Comparison of ENCODE assay signal across 11 mouse cellular contexts in the genomic region with DNA sequence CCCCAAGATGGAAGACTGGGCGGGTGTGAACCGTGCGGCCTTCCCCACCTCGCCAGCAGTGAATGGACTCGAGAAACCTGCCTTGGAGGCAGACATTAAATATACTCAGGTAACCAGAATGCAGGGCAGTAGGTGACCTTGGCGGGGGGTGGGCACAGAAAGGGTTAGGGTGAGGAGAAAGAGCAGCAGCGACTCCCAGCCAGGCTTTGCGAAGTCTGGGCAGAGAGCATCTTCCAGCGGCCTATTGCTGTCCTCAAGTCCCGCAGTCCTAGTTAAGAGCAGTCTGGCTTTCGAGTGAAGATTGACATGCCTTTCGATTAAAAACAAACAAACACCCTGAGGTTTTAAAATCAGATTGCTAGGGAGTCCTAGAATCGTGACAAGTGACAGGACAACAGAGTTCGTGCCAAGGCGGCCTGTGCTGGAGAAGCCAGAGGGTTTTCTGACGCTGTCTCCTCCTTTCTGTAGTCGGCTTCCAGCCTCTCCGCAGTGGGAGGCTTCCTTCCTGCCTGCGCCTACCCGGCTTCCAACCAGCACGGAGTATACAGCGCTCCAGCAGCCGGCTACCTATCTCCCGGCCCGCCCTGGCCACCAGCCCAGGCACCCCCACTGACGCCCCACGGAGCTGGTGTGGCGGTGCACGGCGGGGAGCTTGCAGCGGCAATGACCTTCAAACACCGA. TPM values are rescaled to one million over a fixed set of nuclear protein-coding genes. Genes with fewer than 3 reads are reported as not detected.
DNase-seq lines count a peak whose midpoint lies in the region; ATAC-seq and TF ChIP-seq lines count a peak whose summit lies in the region.
"Had no signal": no experiment of that assay in that cellular context is flagged by ENCODE, and none has a peak within 500 bp of the region (broad histone marks: within the 10 kb centered on the region; RNA-seq: fewer than 3 reads in every experiment).

No protein-coding gene starts in this region.

- no peak overlapping the region for H3K4me2 ChIP-seq in forebrain, embryonic 11.5 days (ENCODE audit: low read depth, low read length, severe bottlenecking)
- no peak overlapping the region for H3K4me2 ChIP-seq in forebrain, embryonic 13.5 days
- H3K4me2 ChIP-seq in lung, embryonic 15.5 days, result no peak overlapping the region
- H3K4me2 ChIP-seq in neural tube, embryonic 12.5 days (replicated peaks), result peak overlapping the region; percentile 30; the same call in 1 of the 2 replicates

- H3K27me3 ChIP-seq in forebrain, embryonic 11.5 days (ENCODE audit: control insufficient read depth, insufficient read depth, low read length), result peaks cover 87% of the 10 kb centered on the region
- H3K27me3 ChIP-seq in forebrain, embryonic 13.5 days, result peaks cover 93% of the 10 kb centered on the region
- peaks cover 92% of the 10 kb centered on the region for H3K27me3 ChIP-seq in lung, embryonic 15.5 days
- H3K27me3 ChIP-seq in neural tube, embryonic 12.5 days (replicated peaks), result peaks cover 91% of the 10 kb centered on the region

- TF ChIP-seq CTCF in embryonic fibroblast, embryonic 13.5 days (IDR thresholded peaks at IDR 0.05; ENCODE audit: borderline replicate concordance, insufficient read depth, low read length), result no peak

- no peak overlapping the region for H3K27ac ChIP-seq in forebrain, embryonic 11.5 days (ENCODE audit: low read depth, low read length)
- H3K27ac ChIP-seq in forebrain, embryonic 13.5 days, result no peak overlapping the region
- no peak overlapping the region for H3K27ac ChIP-seq in lung, embryonic 15.5 days
- no peak overlapping the region for H3K27ac ChIP-seq in embryonic fibroblast, embryonic 13.5 days (ENCODE audit: insufficient read depth, low read length)
- no peak overlapping the region for H3K27ac ChIP-seq in neural tube, embryonic 12.5 days
- H3K27ac ChIP-seq: gastrocnemius, adult 2 months; liver, embryonic 14.5 days had no signal

- no peaks in the 10 kb centered on the region for H3K9me3 ChIP-seq in forebrain, embryonic 11.5 days (ENCODE audit: control insufficient read depth, low read length)
- no peaks in the 10 kb centered on the region for H3K9me3 ChIP-seq in forebrain, embryonic 13.5 days (replicated peaks)
- H3K9me3 ChIP-seq in lung, embryonic 15.5 days, result no peaks in the 10 kb centered on the region
- no peaks in the 10 kb centered on the region for H3K9me3 ChIP-seq in neural tube, embryonic 12.5 days

- H3K4me1 ChIP-seq in forebrain, embryonic 11.5 days (replicated peaks; ENCODE audit: control insufficient read depth, insufficient read depth, low read length), result 0 out of 2 replicates have a peak, but pooled peaks cover 2% of the 10 kb centered on the region
- H3K4me1 ChIP-seq in forebrain, embryonic 13.5 days, result peaks cover 12% of the 10 kb centered on the region
- H3K4me1 ChIP-seq in lung, embryonic 15.5 days, result peaks cover 7% of the 10 kb centered on the region; the same call in 1 of the 2 replicates
- H3K4me1 ChIP-seq in embryonic fibroblast, embryonic 13.5 days (ENCODE audit: control insufficient read depth, insufficient read depth, low read length), result no peaks in the 10 kb centered on the region
- H3K4me1 ChIP-seq in neural tube, embryonic 12.5 days, result peaks cover 12% of the 10 kb centered on the region

- ATAC-seq in forebrain, embryonic 11.5 days (replicated peaks; ENCODE audit: low FRiP score), result 0 out of 2 replicates have a peak, but pooled peaks have one; percentile 28
- no peak for ATAC-seq in forebrain, embryonic 13.5 days
- peak; percentile 37; the same call in 1 of the 2 replicates for ATAC-seq in lung, embryonic 15.5 days (ENCODE audit: borderline replicate concordance, extremely low read depth, low FRiP score, low TSS enrichment)
- ATAC-seq in neural tube, embryonic 12.5 days (ENCODE audit: low FRiP score, low read depth), result no peak; the same call in 1 of the 2 replicates

- no peaks in the 10 kb centered on the region for H3K36me3 ChIP-seq in forebrain, embryonic 11.5 days (ENCODE audit: control insufficient read depth, insufficient read depth, low read length)
- H3K36me3 ChIP-seq in forebrain, embryonic 13.5 days (ENCODE audit: poor library complexity, severe bottlenecking), result no peaks in the 10 kb centered on the region
- H3K36me3 ChIP-seq in lung, embryonic 15.5 days, result no peaks in the 10 kb centered on the region
- H3K36me3 ChIP-seq in neural tube, embryonic 12.5 days, result no peaks in the 10 kb centered on the region

- H3K9ac ChIP-seq in forebrain, embryonic 11.5 days (ENCODE audit: low read length), result no peak overlapping the region
- H3K9ac ChIP-seq in forebrain, embryonic 13.5 days, result no peak overlapping the region
- no peak overlapping the region for H3K9ac ChIP-seq in lung, embryonic 15.5 days
- H3K9ac ChIP-seq in neural tube, embryonic 12.5 days, result peak overlapping the region; percentile 21; the same call in 1 of the 2 replicates
- H3K9ac ChIP-seq: liver, embryonic 14.5 days had no signal

- H3K4me3 ChIP-seq in forebrain, embryonic 11.5 days (ENCODE audit: low read depth, low read length), result no peak overlapping the region
- H3K4me3 ChIP-seq in forebrain, embryonic 13.5 days, result no peak overlapping the region
- H3K4me3 ChIP-seq in lung, embryonic 15.5 days, result no peak overlapping the region
- peak overlapping the region; percentile 26 for H3K4me3 ChIP-seq in embryonic fibroblast, embryonic 13.5 days (ENCODE audit: insufficient read depth, low read length)
- H3K4me3 ChIP-seq in neural tube, embryonic 12.5 days, result peak overlapping the region; percentile 24
- H3K4me3 ChIP-seq: gastrocnemius, adult 2 months had no signal

- WGBS in forebrain, embryonic 11.5 days, result under 1% methylated on average over 32 of the region's 32 CpGs
- 2% methylated on average over 32 of the region's 32 CpGs for WGBS in forebrain, embryonic 13.5 days
- WGBS in lung, embryonic 15.5 days, result 2% methylated on average over 32 of the region's 32 CpGs
- 1% methylated on average over 32 of the region's 32 CpGs for WGBS in neural tube, embryonic 12.5 days

- no peak for TF ChIP-seq POLR2A in embryonic fibroblast, embryonic 13.5 days (IDR thresholded peaks at IDR 0.05; ENCODE audit: low read depth, low read length)

- peak; percentile 65 for DNase-seq in forebrain, embryonic 11.5 days (ENCODE audit: low spot score)
- no peak for DNase-seq in lung, adult 18-20 months
- no peak for DNase-seq in cerebellum, adult 8-10 months
- DNase-seq in layer of hippocampus, postnatal 36 days, result no peak
- DNase-seq: cerebellum, adult 11 months; gastrocnemius, adult 2 months had no signal

RNA-seq across cellular contexts. Expression of gene Pax1, which starts 6.3 kb away (rescaled TPM):
- polyA plus RNA-seq in forebrain, embryonic 11.5 days (2014; fragmentation: Nextera tagmentation; extraction: Ambion mirVana), result 0.29 and 0.49 TPM in 2 replicates
- 0.06 TPM in 1 of 2 replicates, not detected in the other for polyA plus RNA-seq in forebrain, embryonic 13.5 days (2015; fragmentation: Nextera tagmentation; extraction: Ambion mirVana)
- 0.50 and 3.1 TPM in 2 replicates for polyA plus RNA-seq in lung, embryonic 15.5 days (2015; fragmentation: Nextera tagmentation; extraction: Ambion mirVana)
- 6.9 and 13.6 TPM in 2 replicates for polyA plus RNA-seq in embryonic fibroblast, embryonic 13.5 days (2011; ENCODE audit: insufficient read length, low read depth, missing spikeins)
- 10.9 and 17.6 TPM in 2 replicates for polyA plus RNA-seq in neural tube, embryonic 12.5 days (2016; fragmentation: Nextera tagmentation; extraction: Ambion mirVana)
- not detected for total RNA-seq in layer of hippocampus, postnatal 36 days (2021)
- total RNA-seq: gastrocnemius, adult 2 months had no signal
- polyA plus RNA-seq: liver, embryonic 14.5 days had no signal

Comparison
In these comparisons a context has a peak if more than half of its experiments do, and no peak if none do; other contexts are left out.
1. ATAC-seq: peak in forebrain, embryonic 11.5 days (single experiment) and lung, embryonic 15.5 days (single experiment); none in forebrain, embryonic 13.5 days (single experiment) and neural tube, embryonic 12.5 days (single experiment).
2. H3K4me3 ChIP-seq: peak in embryonic fibroblast, embryonic 13.5 days (single experiment) and neural tube, embryonic 12.5 days (single experiment); none in forebrain, embryonic 11.5 days (single experiment), forebrain, embryonic 13.5 days (single experiment) and lung, embryonic 15.5 days (single experiment).